Mouse (Mus musculus): ENCODE results near the gene Tmem156. TPM values are rescaled to one million over a fixed set of nuclear protein-coding genes. Genes with fewer than 3 reads are reported as not detected.

Tmem156 gene
- total and polyA plus RNA-seq, 3 experiments = 7.3 to 16.6 (median 15.8) TPM

DNA sequence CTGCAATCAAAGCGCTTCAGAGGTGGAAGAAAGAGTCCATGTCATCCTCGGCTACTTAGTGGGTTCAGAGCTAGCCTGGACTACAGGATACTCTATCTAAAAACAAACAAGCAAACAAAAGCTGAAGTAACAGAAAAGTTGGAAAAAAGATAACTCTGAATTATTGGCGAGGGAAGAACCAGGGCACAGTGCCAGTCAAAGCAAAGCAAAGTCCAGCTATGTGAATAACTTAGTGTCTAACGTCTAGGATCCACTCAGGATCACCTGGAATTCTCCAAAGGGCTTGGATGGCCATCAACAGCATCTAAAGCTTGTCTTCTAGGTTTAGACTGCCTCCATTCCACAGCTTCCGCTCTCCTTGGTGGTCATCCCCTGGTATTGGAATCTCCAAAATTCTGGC lies 5.5 kb upstream of the Tmem156 start:
- Histone ChIP-seq H3K36me3 (replicated peaks in 1 of 2; ENCODE audit: control insufficient read depth in 1 of 2, insufficient read depth in 1 of 2, low read length in 1 of 2) (no peaks in the 10 kb centered on the region), H3K27me3 (replicated peaks) (no peaks in the 10 kb centered on the region), H3K9ac (ENCODE audit: insufficient read depth, low read depth) (no peak overlapping the region), H3K27ac (ENCODE audit: insufficient read depth, low read depth) (no peak overlapping the region), H3K4me1 (ENCODE audit: control insufficient read depth in 1 of 2, insufficient read depth in 2 of 2) (peaks cover 10 to 18% of the 10 kb centered on the region in 2 experiments), H3K4me3 (replicated peaks in 1 of 3; ENCODE audit: low read depth in 2 of 3, low read length in 2 of 3, poor library complexity in 1 of 3) (no peak overlapping the region), H3K79me2 (replicated peaks; ENCODE audit: control insufficient read depth, extremely low read depth, insufficient read depth, poor library complexity, severe bottlenecking) (no peaks in the 10 kb centered on the region), H3K9me3 (replicated peaks; ENCODE audit: low read length) (no peaks in the 10 kb centered on the region), H3K4me2 (ENCODE audit: insufficient read depth, low read depth, poor library complexity, severe bottlenecking) (no peak overlapping the region)
- dilution Hi-C loops (cut with MboI; ENCODE audit: extremely low pct_ligation_motif_present, extremely low pct_unique_long_range_greater_than_20kb, low sequenced_read_pairs) (no loop called here), in situ Hi-C loops (cut with MboI; ENCODE audit: low pct_ligation_motif_present, low pct_unique_long_range_greater_than_20kb, low sequenced_read_pairs) (no loop called here)
- TF ChIP-seq POLR2A (IDR thresholded peaks at IDR 0.05; ENCODE audit: low read depth, low read length) (no peak), MAFK (IDR thresholded peaks at IDR 0.05; ENCODE audit: insufficient replicate concordance, low read length) (no peak), SIN3A (IDR thresholded peaks at IDR 0.05; ENCODE audit: low read length) (no peak), ELF1 (IDR thresholded peaks at IDR 0.05; ENCODE audit: low read depth, low read length) (no peak), JUN (IDR thresholded peaks at IDR 0.05; ENCODE audit: insufficient read depth, low read depth, low read length) (no peak), EP300 (IDR thresholded peaks at IDR 0.05; ENCODE audit: low read length) (no peak), GABPA (IDR thresholded peaks at IDR 0.05; ENCODE audit: insufficient replicate concordance, low read depth, low read length) (no peak), MEF2A (IDR thresholded peaks at IDR 0.05; ENCODE audit: borderline replicate concordance, low read depth, low read length) (no peak), ZMIZ1 (IDR thresholded peaks at IDR 0.05; ENCODE audit: low read depth, low read length) (no peak), E2F4 (IDR thresholded peaks at IDR 0.05; ENCODE audit: insufficient replicate concordance, low read depth, low read length) (no peak), NELFE (IDR thresholded peaks at IDR 0.05; ENCODE audit: low read depth, low read length) (no peak), JUND (conservative IDR thresholded peaks at IDR 0.05; ENCODE audit: low read depth, low read length) (no peak), SMC3 (IDR thresholded peaks at IDR 0.05; ENCODE audit: low read depth, low read length) (no peak), CHD1 (IDR thresholded peaks at IDR 0.05; ENCODE audit: low read depth, low read length) (no peak), ZC3H11A (IDR thresholded peaks at IDR 0.05; ENCODE audit: low read depth, low read length) (no peak), TBP (conservative IDR thresholded peaks at IDR 0.05; ENCODE audit: low read depth, low read length) (no peak), ETS1 (conservative IDR thresholded peaks at IDR 0.05; ENCODE audit: low read depth, low read length) (no peak), PAX5 (IDR thresholded peaks at IDR 0.05; ENCODE audit: low read length) (no peak), CTCF (conservative IDR thresholded peaks at IDR 0.05 in 1 of 2, IDR thresholded peaks at IDR 0.05 in 1 of 2; ENCODE audit: low read depth in 2 of 2, low read length in 2 of 2) (no peak), MXI1 (IDR thresholded peaks at IDR 0.05; ENCODE audit: low read depth, low read length) (no peak)
- no peak for DNase-seq (ENCODE audit: extremely low read depth)

DNA sequence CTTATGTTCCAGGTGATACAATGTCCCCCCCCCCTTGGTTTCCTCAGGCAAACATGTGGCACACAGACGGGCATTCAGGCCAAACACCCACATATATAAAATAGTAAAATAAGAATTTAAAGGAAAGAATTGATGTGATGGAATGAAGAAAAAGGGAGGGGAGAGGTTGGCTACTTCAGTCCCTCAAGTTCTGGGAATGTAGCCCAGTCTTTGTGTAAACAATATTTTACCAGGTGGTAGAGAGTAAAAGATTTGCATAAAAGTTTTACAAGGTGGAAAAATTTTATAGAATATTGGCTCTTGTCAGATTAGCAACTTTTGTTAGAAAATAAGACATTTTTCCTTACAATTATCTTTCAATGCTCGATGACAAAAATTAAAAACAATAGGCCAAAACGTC lies 4.9 kb upstream of the Tmem156 start:
- dilution Hi-C loops (cut with MboI; ENCODE audit: extremely low pct_ligation_motif_present, extremely low pct_unique_long_range_greater_than_20kb, low sequenced_read_pairs) = no loop called here
- in situ Hi-C loops (cut with MboI; ENCODE audit: low pct_ligation_motif_present, low pct_unique_long_range_greater_than_20kb, low sequenced_read_pairs) = no loop called here
- no peak overlapping the region for H3K4me3 ChIP-seq (replicated peaks in 1 of 3; ENCODE audit: low read depth in 2 of 3, low read length in 2 of 3, poor library complexity in 1 of 3)
- H3K79me2 ChIP-seq (replicated peaks; ENCODE audit: control insufficient read depth, extremely low read depth, insufficient read depth, poor library complexity, severe bottlenecking) = no peaks in the 10 kb centered on the region
- no peaks in the 10 kb centered on the region for H3K9me3 ChIP-seq (replicated peaks; ENCODE audit: low read length)
- no peak for TF ChIP-seq GABPA (IDR thresholded peaks at IDR 0.05; ENCODE audit: insufficient replicate concordance, low read depth, low read length)
- TF ChIP-seq ZC3H11A (IDR thresholded peaks at IDR 0.05; ENCODE audit: low read depth, low read length) = no peak
- TF ChIP-seq MEF2A (IDR thresholded peaks at IDR 0.05; ENCODE audit: borderline replicate concordance, low read depth, low read length) = no peak
- TF ChIP-seq KAT2A (IDR thresholded peaks at IDR 0.05; ENCODE audit: insufficient replicate concordance, low read length) = no peak
- TF ChIP-seq POLR2A (IDR thresholded peaks at IDR 0.05; ENCODE audit: low read depth, low read length) = no peak
- no peak for TF ChIP-seq MAFK (IDR thresholded peaks at IDR 0.05; ENCODE audit: insufficient replicate concordance, low read length)
- TF ChIP-seq NELFE (IDR thresholded peaks at IDR 0.05; ENCODE audit: low read depth, low read length) = no peak
- TF ChIP-seq E2F4 (IDR thresholded peaks at IDR 0.05; ENCODE audit: insufficient replicate concordance, low read depth, low read length) = no peak
- TF ChIP-seq CTCF (conservative IDR thresholded peaks at IDR 0.05 in 1 of 2, IDR thresholded peaks at IDR 0.05 in 1 of 2; ENCODE audit: low read depth in 2 of 2, low read length in 2 of 2) = no peak
- no peak for TF ChIP-seq ELF1 (IDR thresholded peaks at IDR 0.05; ENCODE audit: low read depth, low read length)
- TF ChIP-seq POLR2AphosphoS2 (IDR thresholded peaks at IDR 0.05; ENCODE audit: low read depth, low read length) = no peak
- TF ChIP-seq CHD1 (IDR thresholded peaks at IDR 0.05; ENCODE audit: low read depth, low read length) = no peak
- no peak for TF ChIP-seq NRF1 (IDR thresholded peaks at IDR 0.05; ENCODE audit: low read depth, low read length)
- TF ChIP-seq ZMIZ1 (IDR thresholded peaks at IDR 0.05; ENCODE audit: low read depth, low read length) = no peak
- TF ChIP-seq MAZ (IDR thresholded peaks at IDR 0.05; ENCODE audit: low read depth, low read length) = no peak
- no peak for TF ChIP-seq ETS1 (conservative IDR thresholded peaks at IDR 0.05; ENCODE audit: low read depth, low read length)
- no peak for DNase-seq (ENCODE audit: extremely low read depth)
- H3K4me1 ChIP-seq (ENCODE audit: control insufficient read depth in 1 of 2, insufficient read depth in 2 of 2) = peaks cover 5 to 14% of the 10 kb centered on the region in 2 experiments
- H3K9ac ChIP-seq (ENCODE audit: insufficient read depth, low read depth) = no peak overlapping the region
- no peak overlapping the region for H3K27ac ChIP-seq (ENCODE audit: insufficient read depth, low read depth)
- no peaks in the 10 kb centered on the region for H3K36me3 ChIP-seq (replicated peaks in 1 of 2; ENCODE audit: control insufficient read depth in 1 of 2, insufficient read depth in 1 of 2, low read length in 1 of 2)
- H3K4me2 ChIP-seq (ENCODE audit: insufficient read depth, low read depth, poor library complexity, severe bottlenecking) = no peak overlapping the region
- H3K27me3 ChIP-seq (replicated peaks) = no peaks in the 10 kb centered on the region

All from CH12.LX (cell line).